Mouse (Mus musculus): ENCODE data around the gene Nmu. TPM values are rescaled to one million over a fixed set of nuclear protein-coding genes. Genes with fewer than 3 reads are reported as not detected.

Nmu gene
- total RNA-seq, 2 experiments from 2014 or later, result not detected

- intact Hi-C loops (cut with DNase I), result no loop called here
- no peak for DNase-seq (ENCODE audit: extremely low spot score in 1 of 2, low spot score in 2 of 2)
Measured at GRCm38 (mm10) chr5:76327296-76327695, 36.3 kb downstream of the Nmu start.

DNA sequence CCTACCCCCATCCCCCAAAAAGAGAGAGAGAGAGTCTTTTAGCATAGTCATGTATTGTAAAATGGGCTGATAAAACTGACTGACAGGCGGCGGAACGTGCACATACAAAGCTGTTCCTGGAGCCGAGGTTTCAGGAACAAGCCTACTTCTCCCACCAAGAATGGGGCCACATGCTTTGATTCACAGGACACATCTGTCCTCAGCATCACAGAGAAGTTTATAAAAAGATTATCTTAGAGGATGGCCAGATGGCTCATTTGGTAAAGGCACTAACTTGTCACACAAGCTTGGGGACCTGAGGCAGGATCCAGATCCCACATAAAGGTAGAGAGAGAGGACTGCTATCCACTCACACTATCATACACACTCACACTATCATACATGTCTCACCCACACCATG is 38.5 kb downstream of the Nmu start:
- intact Hi-C loops (cut with DNase I), result no loop called here
- DNase-seq (ENCODE audit: extremely low spot score in 1 of 2, low spot score in 2 of 2), result no peak

DNA sequence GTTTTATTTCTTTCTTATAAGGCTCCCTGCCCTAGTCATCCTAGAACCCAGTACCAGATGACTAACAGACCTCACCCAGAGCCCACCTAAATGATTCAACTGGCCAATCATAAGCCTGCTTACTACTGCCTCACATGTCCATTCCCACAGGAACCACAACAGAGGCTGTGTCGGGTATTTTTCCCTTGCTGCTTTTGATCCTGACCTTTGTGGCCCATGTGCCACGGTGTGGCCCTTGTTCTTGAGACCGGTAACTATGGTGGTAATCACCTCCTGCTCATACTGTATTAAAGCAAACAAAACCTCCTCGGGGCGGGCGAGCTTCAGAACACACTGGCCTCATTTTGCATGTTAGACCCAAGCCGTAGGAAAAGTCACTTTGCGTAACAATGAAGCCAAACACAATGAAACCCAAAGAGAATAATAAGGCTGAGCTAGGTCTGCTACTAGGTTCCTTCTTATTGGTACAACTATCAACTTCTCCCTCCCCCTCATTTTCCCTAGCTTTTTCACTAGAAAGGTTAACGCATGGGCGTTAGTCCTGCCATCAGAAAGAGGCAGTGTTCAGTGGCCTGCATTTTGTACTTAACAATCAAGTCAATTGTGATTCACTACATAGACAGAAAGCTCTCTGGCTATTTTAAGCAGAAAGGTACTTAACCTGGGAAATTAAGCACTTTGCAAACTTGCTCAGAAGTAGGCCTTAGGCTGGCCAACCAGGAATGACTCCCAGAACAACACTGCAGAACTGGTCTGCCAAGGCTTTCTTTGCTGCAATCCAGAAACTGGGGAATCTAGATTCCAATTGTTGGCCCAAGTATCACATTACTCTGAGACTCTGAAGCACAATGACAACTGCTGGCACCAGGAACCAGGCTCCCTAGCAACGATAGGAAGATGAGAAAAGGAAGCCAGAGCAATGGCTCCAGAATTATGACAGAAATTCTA is 42.1 kb downstream of the Nmu start:
- DNase-seq (ENCODE audit: extremely low spot score in 1 of 2, low spot score in 2 of 2), result no peak
- intact Hi-C loops (cut with DNase I), result no loop called here

GRCm38 (mm10) chr5:76308206-76308605 is 55.4 kb downstream of the Nmu start:
- intact Hi-C loops (cut with DNase I), result loop anchor here (10.0 kb wide), 2 partner anchors 107 to 227 kb away; no protein-coding TSS in a partner anchor
- no peak for DNase-seq (ENCODE audit: extremely low spot score in 1 of 2, low spot score in 2 of 2)

DNA sequence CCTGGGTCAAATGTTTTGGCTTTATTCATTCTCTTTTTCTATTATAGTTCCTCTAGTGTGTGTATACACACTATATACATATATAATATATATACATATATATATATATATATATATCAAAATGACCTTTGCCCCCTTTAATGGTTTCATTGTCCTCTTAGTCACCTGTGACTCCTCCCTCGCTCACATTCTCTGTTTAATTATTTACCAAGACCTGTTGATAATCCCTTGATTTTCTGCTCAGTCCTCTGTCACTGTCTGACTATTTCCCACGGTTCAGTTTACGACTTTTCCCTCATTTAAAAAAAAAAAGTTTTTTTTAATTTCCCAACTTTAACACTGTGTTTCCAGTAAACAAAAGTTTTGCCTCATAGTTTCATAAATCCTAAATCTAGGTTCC is 57.3 kb downstream of the Nmu start:
- no peak for DNase-seq (ENCODE audit: extremely low spot score in 1 of 2, low spot score in 2 of 2)
- intact Hi-C loops (cut with DNase I), result loop anchor here (10.0 kb wide), 2 partner anchors 109 to 229 kb away; no protein-coding TSS in a partner anchor

- intact Hi-C loops (cut with DNase I), result loop anchor here (10.0 kb wide), 2 partner anchors 109 to 229 kb away; no protein-coding TSS in a partner anchor
- DNase-seq (ENCODE audit: extremely low spot score in 1 of 2, low spot score in 2 of 2), result no peak
Measured at GRCm38 (mm10) chr5:76305616-76306015, 58.0 kb downstream of the Nmu start.

- intact Hi-C loops (cut with DNase I), result loop anchor here (10.0 kb wide), 2 partner anchors 110 to 230 kb away; no protein-coding TSS in a partner anchor
- peak; percentile 84 to 95 for DNase-seq (ENCODE audit: extremely low spot score in 1 of 2, low spot score in 2 of 2)
Measured at GRCm38 (mm10) chr5:76304452-76305341, 58.9 kb downstream of the Nmu start, which contains the start of gene Clock. Gene Clock (minus strand): TSS chr5:76304792.

- DNase-seq (ENCODE audit: extremely low spot score in 1 of 2, low spot score in 2 of 2), result peak; percentile 57 to 93
- intact Hi-C loops (cut with DNase I), result loop anchor here (10.0 kb wide), 2 partner anchors 111 to 231 kb away; no protein-coding TSS in a partner anchor
Measured at GRCm38 (mm10) chr5:76303745-76304451, 59.7 kb downstream of the Nmu start.

GRCm38 (mm10) chr5:76303379-76303744 is 60.2 kb downstream of the Nmu start:
- intact Hi-C loops (cut with DNase I), result loop anchor here (10.0 kb wide), 2 partner anchors 111 to 231 kb away; no protein-coding TSS in a partner anchor
- peak in 1 of 2 experiments; percentile 5 for DNase-seq (ENCODE audit: extremely low spot score in 1 of 2, low spot score in 2 of 2)

DNA sequence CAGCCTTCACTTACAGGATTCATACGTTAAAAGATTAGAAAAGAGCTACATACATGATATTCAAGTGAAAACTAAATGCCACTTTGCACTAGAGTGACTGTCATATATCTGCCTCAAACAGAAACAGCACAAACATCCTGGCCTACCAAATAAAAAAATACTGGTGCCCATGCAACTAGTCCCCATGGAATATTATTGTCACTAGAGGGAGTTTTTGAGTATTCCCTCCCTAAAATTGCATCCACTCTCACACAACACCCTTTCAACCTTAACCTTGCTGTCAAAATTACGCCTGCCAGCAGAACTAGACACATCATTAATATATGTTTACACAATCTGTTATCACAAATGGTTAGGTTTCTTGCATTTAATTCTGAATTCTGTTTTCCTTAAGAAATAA is 61.6 kb downstream of the Nmu start:
- intact Hi-C loops (cut with DNase I), result loop anchor here (10.0 kb wide), 2 partner anchors 113 to 233 kb away; no protein-coding TSS in a partner anchor
- DNase-seq (ENCODE audit: extremely low spot score in 1 of 2, low spot score in 2 of 2), result no peak

DNA sequence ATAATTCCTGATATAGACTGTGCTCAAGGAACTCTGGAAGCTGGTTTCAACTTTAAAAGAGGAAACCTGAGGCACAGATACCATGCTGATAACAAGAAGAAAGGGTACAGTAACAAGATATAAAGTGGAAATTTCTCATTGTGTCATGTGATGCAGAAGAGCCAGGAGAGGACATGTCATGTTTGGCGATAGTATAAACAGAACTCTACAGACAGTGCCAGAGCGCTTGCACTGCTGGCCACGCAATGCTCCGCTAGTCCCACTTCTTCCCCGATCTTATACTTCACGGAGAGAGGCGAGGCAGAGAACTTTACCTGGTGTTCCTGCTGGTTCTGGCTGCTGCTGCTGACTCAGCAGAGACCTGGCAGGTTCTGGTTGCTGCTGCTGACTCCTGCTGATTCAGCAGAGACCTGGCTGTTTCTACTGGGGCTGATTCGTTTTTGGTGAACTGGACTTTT is 74.3 kb downstream of the Nmu start:
- intact Hi-C loops (cut with DNase I), result no loop called here

DNA sequence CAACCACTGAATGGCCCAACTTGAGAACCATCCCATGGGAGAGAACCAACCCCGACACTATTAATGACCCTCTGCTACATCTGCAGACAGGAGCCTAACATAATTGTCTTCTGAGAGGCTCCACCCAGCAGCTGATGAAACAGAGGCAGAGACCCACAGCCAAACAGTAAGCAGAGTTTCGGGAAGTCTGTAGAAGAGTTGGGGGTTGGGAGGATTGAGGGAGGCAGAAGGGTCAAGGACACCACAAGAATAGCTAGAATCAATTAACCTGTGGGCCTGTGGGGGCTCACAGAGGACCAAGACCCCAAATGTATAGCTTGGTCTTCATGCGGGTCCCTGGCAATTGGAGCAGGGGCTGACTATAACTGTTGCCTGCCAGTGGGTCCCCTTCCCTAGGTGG is 75.3 kb downstream of the Nmu start:
- intact Hi-C loops (cut with DNase I), result no loop called here
- DNase-seq (ENCODE audit: extremely low spot score in 1 of 2, low spot score in 2 of 2), result no peak

More for the DNA sequence above, 74.3 kb downstream of the Nmu start:
- no peak for DNase-seq (ENCODE audit: extremely low spot score in 1 of 2, low spot score in 2 of 2)

GRCm38 (mm10) chr5:76287062-76287461 is 76.5 kb downstream of the Nmu start:
- intact Hi-C loops (cut with DNase I), result no loop called here
- no peak for DNase-seq (ENCODE audit: extremely low spot score in 1 of 2, low spot score in 2 of 2)

DNA sequence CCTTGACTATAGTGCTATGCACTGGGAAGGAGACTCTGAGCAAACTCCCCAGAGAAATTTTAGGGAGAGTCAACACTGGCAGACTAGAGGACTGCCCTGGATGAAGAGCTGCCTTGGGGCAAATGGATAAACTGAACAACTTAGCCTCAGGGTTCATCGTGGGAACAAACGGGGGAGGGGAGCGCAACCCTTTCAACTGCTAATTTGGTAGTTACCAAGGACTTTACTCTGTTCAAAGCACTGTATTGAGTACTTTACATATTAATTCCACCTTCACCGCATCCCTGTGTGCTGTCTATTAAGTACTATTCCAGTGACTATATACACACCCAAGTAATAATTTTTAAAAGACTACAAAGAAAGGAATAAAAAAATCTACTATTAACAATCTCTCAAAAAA is 77.9 kb downstream of the Nmu start:
- DNase-seq (ENCODE audit: extremely low spot score in 1 of 2, low spot score in 2 of 2), result no peak
- intact Hi-C loops (cut with DNase I), result no loop called here

DNA sequence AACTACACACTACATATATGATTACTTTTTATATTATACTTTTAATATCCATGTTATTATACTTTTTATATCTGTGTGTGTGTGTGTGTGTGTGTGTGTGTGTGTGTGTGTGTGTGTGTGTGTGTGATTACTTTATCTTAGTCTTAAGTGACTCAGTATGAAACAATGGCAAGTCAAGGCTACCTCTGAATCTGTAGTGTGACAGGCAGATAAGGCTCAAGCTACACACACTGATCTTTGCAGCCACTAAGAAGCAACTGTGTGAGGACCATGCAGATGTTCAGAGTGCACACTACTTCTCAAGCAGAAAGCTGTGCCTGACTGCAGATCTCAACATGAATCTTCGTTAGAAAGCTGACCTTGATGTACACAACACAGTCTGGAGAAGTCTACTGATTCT is 79.7 kb downstream of the Nmu start:
- DNase-seq (ENCODE audit: extremely low spot score in 1 of 2, low spot score in 2 of 2), result no peak
- intact Hi-C loops (cut with DNase I), result no loop called here
